Mouse (Mus musculus): ENCODE measurements at regions not wholly inside any gene's neighbourhood (a gene's known extent, or its start where the extent isn't known, plus 50 kb on each side); places are given as distances from the start of the nearest gene placed in this dataset.

- 70% methylated on average over 5 of the region's 5 CpGs for WGBS
- ATAC-seq: no peak
- no peak overlapping the region for H3K4me2 ChIP-seq (replicated peaks; ENCODE audit: low read depth, low read length)
- no peak overlapping the region for H3K9ac ChIP-seq (replicated peaks; ENCODE audit: low read depth)
- no peaks in the 10 kb centered on the region for H3K27me3 ChIP-seq (replicated peaks; ENCODE audit: insufficient read depth, low read length)
- TF ChIP-seq CTCF (IDR thresholded peaks at IDR 0.05): no peak
- TF ChIP-seq EP300 (IDR thresholded peaks at IDR 0.05): no peak
- DNase-seq (ENCODE audit: low spot score): no peak
- H3K36me3 ChIP-seq (ENCODE audit: insufficient read depth, low read length): no peaks in the 10 kb centered on the region
- no peaks in the 10 kb centered on the region for H3K9me3 ChIP-seq (ENCODE audit: low read length)
- no peak overlapping the region for H3K27ac ChIP-seq (ENCODE audit: low read length)
- H3K4me1 ChIP-seq (ENCODE audit: insufficient read depth, low read depth, low read length): no peaks in the 10 kb centered on the region
- H3K4me3 ChIP-seq (ENCODE audit: low read depth, low read length): no peak overlapping the region
Measured at GRCm38 (mm10) chr1:89237696-89238095, 167.5 kb downstream of the Sh3bp4 start.

GRCm38 (mm10) chr1:89244598-89244997 lies 174.4 kb downstream of the Sh3bp4 start:
- no peak overlapping the region for H3K4me2 ChIP-seq (replicated peaks; ENCODE audit: low read depth, low read length)
- no peaks in the 10 kb centered on the region for H3K4me1 ChIP-seq (ENCODE audit: insufficient read depth, low read depth, low read length)
- H3K9me3 ChIP-seq (ENCODE audit: low read length): peaks cover 8% of the 10 kb centered on the region; the same call in 1 of the 2 replicates
- H3K9ac ChIP-seq (replicated peaks; ENCODE audit: low read depth): no peak overlapping the region
- H3K4me3 ChIP-seq (ENCODE audit: low read depth, low read length): no peak overlapping the region
- no peak for DNase-seq (ENCODE audit: low spot score)
- no peak overlapping the region for H3K27ac ChIP-seq (ENCODE audit: low read length)
- 74% methylated on average over 8 of the region's 8 CpGs for WGBS
- ATAC-seq: no peak
- TF ChIP-seq CTCF (IDR thresholded peaks at IDR 0.05) (no peak), EP300 (IDR thresholded peaks at IDR 0.05) (no peak)
- no peaks in the 10 kb centered on the region for H3K36me3 ChIP-seq (ENCODE audit: insufficient read depth, low read length)
- H3K27me3 ChIP-seq (replicated peaks; ENCODE audit: insufficient read depth, low read length): no peaks in the 10 kb centered on the region

DNA sequence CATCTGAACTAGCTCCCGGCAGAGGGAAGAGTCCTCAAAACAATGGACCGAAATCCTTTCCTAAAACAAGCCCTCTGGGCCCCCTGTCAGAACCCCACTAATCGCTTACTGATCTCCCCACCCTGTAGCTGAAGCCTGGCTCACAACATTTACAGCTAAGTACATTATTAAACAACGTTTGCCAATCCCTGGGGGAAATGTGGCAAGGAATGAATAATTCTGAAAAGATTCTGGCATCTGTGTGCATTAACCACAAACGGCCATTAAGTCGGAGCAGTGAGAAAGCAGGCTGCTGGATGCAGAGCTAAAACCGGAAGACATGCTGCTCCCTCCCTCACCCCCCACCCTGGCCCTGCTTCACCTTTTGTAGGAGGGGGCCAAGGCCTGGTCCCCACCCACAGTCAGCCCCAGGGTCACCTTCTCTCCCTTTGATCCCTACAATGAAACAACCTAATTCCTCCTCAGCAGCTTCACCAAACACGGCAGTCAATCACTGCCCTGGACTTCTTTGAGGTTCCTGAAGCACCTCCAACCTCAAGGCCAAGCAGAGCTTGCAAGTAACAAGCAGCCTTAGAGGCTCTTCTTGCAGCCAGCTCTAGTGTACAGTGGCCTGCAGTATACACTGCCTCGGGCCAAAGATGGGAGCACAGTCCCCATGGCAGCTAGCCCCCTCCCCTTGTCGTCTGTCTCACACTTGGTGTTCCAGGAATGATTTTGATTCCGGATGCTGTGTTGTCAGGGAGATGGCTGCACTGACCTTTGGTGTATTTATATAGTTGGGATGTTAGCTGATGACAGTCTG lies 175.2 kb downstream of the Sh3bp4 start:
- H3K27me3 ChIP-seq (replicated peaks; ENCODE audit: insufficient read depth, low read length): no peaks in the 10 kb centered on the region
- ATAC-seq: peak; percentile 41; the same call in 1 of the 2 replicates
- no peak overlapping the region for H3K4me2 ChIP-seq (replicated peaks; ENCODE audit: low read depth, low read length)
- no peaks in the 10 kb centered on the region for H3K4me1 ChIP-seq (ENCODE audit: insufficient read depth, low read depth, low read length)
- H3K9ac ChIP-seq (replicated peaks; ENCODE audit: low read depth): 0 out of 2 replicates have a peak overlapping the region, but pooled peaks have one; percentile 5
- no peak overlapping the region for H3K4me3 ChIP-seq (ENCODE audit: low read depth, low read length)
- peaks cover 8% of the 10 kb centered on the region; the same call in 1 of the 2 replicates for H3K9me3 ChIP-seq (ENCODE audit: low read length)
- DNase-seq (ENCODE audit: low spot score): peak; percentile 60
- no peaks in the 10 kb centered on the region for H3K36me3 ChIP-seq (ENCODE audit: insufficient read depth, low read length)
- H3K27ac ChIP-seq (ENCODE audit: low read length): no peak overlapping the region
- TF ChIP-seq EP300 (IDR thresholded peaks at IDR 0.05) (no peak), CTCF (IDR thresholded peaks at IDR 0.05) (no peak)
- 27% methylated on average over 11 of the region's 11 CpGs for WGBS

DNA sequence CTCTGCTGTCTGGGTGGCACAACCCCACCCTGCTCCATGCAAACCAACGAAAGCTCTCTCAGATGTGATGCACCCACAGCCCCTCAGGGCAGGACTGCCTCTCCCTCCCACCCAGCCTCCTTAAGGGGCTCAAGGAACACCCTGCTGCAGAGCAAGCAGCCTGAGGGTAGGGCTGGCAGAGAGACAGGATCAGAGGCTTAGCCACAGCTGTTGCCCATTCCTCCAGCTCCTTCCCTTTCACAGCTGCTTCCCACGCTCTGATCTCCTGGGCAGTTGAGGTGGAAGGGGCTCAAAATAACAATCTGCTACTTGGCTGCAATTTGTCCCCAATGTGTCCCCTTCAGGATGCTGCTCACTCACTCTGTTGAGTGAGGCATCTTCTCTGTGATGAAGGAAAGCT lies 181.5 kb downstream of the Sh3bp4 start:
- Histone ChIP-seq H3K27ac (ENCODE audit: low read length) (no peak overlapping the region), H3K9ac (replicated peaks; ENCODE audit: low read depth) (no peak overlapping the region), H3K4me1 (ENCODE audit: insufficient read depth, low read depth, low read length) (0 out of 2 replicates have a peak, but pooled peaks cover 2% of the 10 kb centered on the region), H3K9me3 (ENCODE audit: low read length) (peaks cover 8% of the 10 kb centered on the region; the same call in 1 of the 2 replicates), H3K4me2 (replicated peaks; ENCODE audit: low read depth, low read length) (no peak overlapping the region), H3K4me3 (ENCODE audit: low read depth, low read length) (no peak overlapping the region), H3K27me3 (replicated peaks; ENCODE audit: insufficient read depth, low read length) (no peaks in the 10 kb centered on the region), H3K36me3 (ENCODE audit: insufficient read depth, low read length) (no peaks in the 10 kb centered on the region)
- 14% methylated on average over 2 of the region's 2 CpGs for WGBS
- no peak for ATAC-seq
- TF ChIP-seq EP300 (IDR thresholded peaks at IDR 0.05) (no peak), CTCF (IDR thresholded peaks at IDR 0.05) (no peak)
- DNase-seq (ENCODE audit: low spot score): no peak

DNA sequence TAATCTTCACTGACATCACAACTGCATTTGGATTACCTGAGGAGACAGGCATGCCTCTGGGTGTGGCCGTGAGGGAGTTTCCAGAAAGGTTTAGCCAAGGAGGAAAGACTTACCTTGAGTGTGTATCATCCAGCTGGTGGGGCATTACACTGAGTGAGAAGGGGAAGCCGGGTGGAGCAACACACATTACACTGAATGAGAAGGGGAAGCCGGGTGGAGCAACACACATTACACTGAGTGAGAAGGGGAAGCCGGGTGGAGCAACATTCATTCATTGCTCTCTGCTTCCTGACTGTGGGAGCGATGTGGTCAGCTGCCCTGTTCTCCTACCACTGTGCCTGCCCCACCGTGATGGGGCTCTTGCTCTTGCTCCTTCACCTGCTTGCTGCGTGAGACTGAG lies 182.3 kb downstream of the Sh3bp4 start:
- no peak for ATAC-seq
- Histone ChIP-seq H3K9ac (replicated peaks; ENCODE audit: low read depth) (no peak overlapping the region), H3K9me3 (ENCODE audit: low read length) (peaks cover 2% of the 10 kb centered on the region; the same call in 1 of the 2 replicates), H3K36me3 (ENCODE audit: insufficient read depth, low read length) (no peaks in the 10 kb centered on the region), H3K27ac (ENCODE audit: low read length) (no peak overlapping the region), H3K4me1 (ENCODE audit: insufficient read depth, low read depth, low read length) (0 out of 2 replicates have a peak, but pooled peaks cover 2% of the 10 kb centered on the region), H3K27me3 (replicated peaks; ENCODE audit: insufficient read depth, low read length) (no peaks in the 10 kb centered on the region), H3K4me3 (ENCODE audit: low read depth, low read length) (no peak overlapping the region), H3K4me2 (replicated peaks; ENCODE audit: low read depth, low read length) (no peak overlapping the region)
- 74% methylated on average over 7 of the region's 7 CpGs for WGBS
- TF ChIP-seq EP300 (IDR thresholded peaks at IDR 0.05) (no peak), CTCF (IDR thresholded peaks at IDR 0.05) (no peak)
- DNase-seq (ENCODE audit: low spot score): no peak

DNA sequence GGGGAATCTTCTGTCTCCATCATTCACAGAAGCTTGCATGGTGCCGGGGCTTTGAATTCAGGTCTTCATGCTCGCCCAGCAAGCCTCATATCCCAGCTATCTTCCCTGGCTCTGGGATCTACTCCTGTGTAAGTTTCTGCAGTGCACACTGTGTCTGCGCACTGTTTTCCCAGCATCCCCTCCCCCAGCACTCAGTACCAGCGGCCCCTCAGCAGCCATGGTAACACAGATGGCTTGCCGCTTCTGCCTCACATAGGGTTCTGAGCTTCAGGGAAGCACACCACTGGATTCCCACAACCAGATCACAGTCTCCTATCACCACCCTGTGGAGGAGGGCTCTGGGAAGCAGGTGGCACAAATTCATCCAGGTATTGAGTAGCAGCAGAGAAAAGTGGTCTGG lies 187.7 kb downstream of the Sh3bp4 start:
- H3K36me3 ChIP-seq (ENCODE audit: insufficient read depth, low read length): no peaks in the 10 kb centered on the region
- DNase-seq (ENCODE audit: low spot score) (no peak), ATAC-seq (no peak)
- no peak overlapping the region for H3K9ac ChIP-seq (replicated peaks; ENCODE audit: low read depth)
- H3K9me3 ChIP-seq (ENCODE audit: low read length): no peaks in the 10 kb centered on the region
- no peak overlapping the region for H3K4me2 ChIP-seq (replicated peaks; ENCODE audit: low read depth, low read length)
- H3K27ac ChIP-seq (ENCODE audit: low read length): no peak overlapping the region
- no peaks in the 10 kb centered on the region for H3K4me1 ChIP-seq (ENCODE audit: insufficient read depth, low read depth, low read length)
- H3K27me3 ChIP-seq (replicated peaks; ENCODE audit: insufficient read depth, low read length): 0 out of 2 replicates have a peak, but pooled peaks cover 3% of the 10 kb centered on the region
- TF ChIP-seq CTCF (IDR thresholded peaks at IDR 0.05) (no peak), EP300 (IDR thresholded peaks at IDR 0.05) (no peak)
- WGBS: 65% methylated on average over 5 of the region's 5 CpGs
- no peak overlapping the region for H3K4me3 ChIP-seq (ENCODE audit: low read depth, low read length)

Measured in lung, postnatal 0 days (tissue).